9 mouse cellular contexts compared by ENCODE assay signal in the genomic region with DNA sequence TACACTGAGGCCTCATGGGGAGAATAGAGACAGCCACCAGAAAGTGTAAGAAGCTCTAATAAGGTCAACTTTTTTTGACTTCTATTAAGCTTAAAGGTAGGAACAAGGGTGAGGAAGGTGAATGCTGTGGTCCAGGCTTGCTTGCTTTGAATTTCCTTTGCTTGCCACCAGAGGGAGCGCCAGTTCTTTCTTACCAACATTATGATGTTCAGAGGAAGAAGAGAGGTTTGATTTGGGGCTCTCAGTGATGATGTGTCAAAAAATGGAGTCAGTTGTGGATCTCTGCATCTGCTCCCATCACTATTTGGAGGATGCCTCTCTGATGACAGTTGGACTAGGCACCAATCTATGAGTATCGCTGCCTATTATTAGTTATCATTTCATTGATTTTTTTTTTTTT. TPM values are rescaled to one million over a fixed set of nuclear protein-coding genes. Genes with fewer than 3 reads are reported as not detected.
DNase-seq lines count a peak whose midpoint lies in the region; ATAC-seq and TF ChIP-seq lines count a peak whose summit lies in the region.
"Had no signal": no experiment of that assay in that cellular context is flagged by ENCODE, and none has a peak within 500 bp of the region (broad histone marks: within the 10 kb centered on the region; RNA-seq: fewer than 3 reads in every experiment).

No protein-coding gene starts in this region.

- H3K4me2 ChIP-seq in heart, embryonic 12.5 days = no peak overlapping the region
- H3K4me2 ChIP-seq in neural tube, embryonic 12.5 days (replicated peaks) = no peak overlapping the region

- no peaks in the 10 kb centered on the region for H3K4me1 ChIP-seq in heart, adult 2 months (ENCODE audit: control insufficient read depth, insufficient read depth, low read length)
- H3K4me1 ChIP-seq in heart, embryonic 12.5 days (replicated peaks) = no peaks in the 10 kb centered on the region
- no peaks in the 10 kb centered on the region for H3K4me1 ChIP-seq in neural tube, embryonic 12.5 days

- TF ChIP-seq CTCF in heart, adult 2 months (IDR thresholded peaks at IDR 0.05) = peak; percentile 59

- no peak for TF ChIP-seq EP300 in heart, adult 2 months (IDR thresholded peaks at IDR 0.05; ENCODE audit: insufficient read depth, low read depth, low read length)

- H3K36me3 ChIP-seq in heart, adult 2 months (ENCODE audit: control insufficient read depth, insufficient read depth, low read length) = no peaks in the 10 kb centered on the region
- no peaks in the 10 kb centered on the region for H3K36me3 ChIP-seq in heart, embryonic 12.5 days
- H3K36me3 ChIP-seq in neural tube, embryonic 12.5 days = no peaks in the 10 kb centered on the region

- WGBS in heart, adult 2 months = 53% methylated on average over 2 of the region's 2 CpGs
- WGBS in heart, embryonic 12.5 days = 43% methylated on average over 2 of the region's 2 CpGs
- 51% methylated on average over 2 of the region's 2 CpGs for WGBS in neural tube, embryonic 12.5 days

- no peak for ATAC-seq in heart, embryonic 12.5 days (ENCODE audit: insufficient number of reproducible peaks, low FRiP score)
- peak; percentile 80; the same call in 1 of the 2 replicates for ATAC-seq in common myeloid progenitor, adult 5-6 weeks (replicated peaks; ENCODE audit: low read depth, poor library complexity, severe bottlenecking)
- ATAC-seq in neural tube, embryonic 12.5 days (ENCODE audit: low FRiP score, low read depth) = 0 out of 2 replicates have a peak, but pooled peaks have one; percentile 63

- no peak overlapping the region for H3K27ac ChIP-seq in heart, adult 2 months
- H3K27ac ChIP-seq in heart, embryonic 12.5 days (ENCODE audit: poor library complexity, severe bottlenecking) = no peak overlapping the region
- no peak overlapping the region for H3K27ac ChIP-seq in neural tube, embryonic 12.5 days

- H3K79me2 ChIP-seq in heart, adult 2 months (replicated peaks; ENCODE audit: control insufficient read depth, insufficient read depth, low read length) = no peaks in the 10 kb centered on the region

- no peaks in the 10 kb centered on the region for H3K9me3 ChIP-seq in heart, embryonic 12.5 days (replicated peaks)
- H3K9me3 ChIP-seq in neural tube, embryonic 12.5 days = no peaks in the 10 kb centered on the region

- intact Hi-C loops in heart, adult 2 months (cut with DNase I) = loop anchor here (5.0 kb wide), 1 partner anchor 208 kb away; no protein-coding TSS in a partner anchor

- no peak for DNase-seq in heart, adult 2 months
- peak; percentile 4 for DNase-seq in right cerebral cortex, adult 18-20 months
- DNase-seq in right cerebral cortex, postnatal 36 days (ENCODE audit: low spot score in 2 of 2) = no peak
- peak; percentile 41 to 52 for DNase-seq in layer of hippocampus, postnatal 10 days (ENCODE audit: low spot score in 2 of 2)
- DNase-seq in gastrocnemius, postnatal 10 days = no peak

- no peak overlapping the region for H3K9ac ChIP-seq in heart, adult 2 months (ENCODE audit: low read depth, low read length)
- no peak overlapping the region for H3K9ac ChIP-seq in heart, embryonic 12.5 days
- H3K9ac ChIP-seq in neural tube, embryonic 12.5 days = no peak overlapping the region

- no peaks in the 10 kb centered on the region for H3K27me3 ChIP-seq in heart, adult 2 months (ENCODE audit: control insufficient read depth, insufficient read depth, low read length)
- H3K27me3 ChIP-seq in heart, embryonic 12.5 days (replicated peaks) = no peaks in the 10 kb centered on the region
- H3K27me3 ChIP-seq in neural tube, embryonic 12.5 days (replicated peaks) = no peaks in the 10 kb centered on the region

- H3K4me3 ChIP-seq in heart, adult 2 months = no peak overlapping the region
- H3K4me3 ChIP-seq in heart, embryonic 12.5 days = no peak overlapping the region
- no peak overlapping the region for H3K4me3 ChIP-seq in neural tube, embryonic 12.5 days

- TF ChIP-seq POLR2A in heart, adult 2 months (IDR thresholded peaks at IDR 0.05; ENCODE audit: insufficient read depth, low read depth, low read length) = no peak

RNA-seq across cellular contexts. Expression of gene Serpinb13, which starts 33.7 kb away (rescaled TPM):
- not detected for total RNA-seq in heart, adult 2 months (2021)
- not detected in 2 replicates for polyA plus RNA-seq in heart, adult 2 months (2012; rRNA removed)
- polyA plus RNA-seq in heart, embryonic 12.5 days (2016; fragmentation: Nextera tagmentation; extraction: Ambion mirVana) = not detected in 2 replicates
- total RNA-seq in common myeloid progenitor, adult 5-6 weeks (2017) = not detected in 2 replicates
- total RNA-seq in layer of hippocampus, postnatal 10 days (2021) = not detected
- not detected in 2 replicates for polyA plus RNA-seq in neural tube, embryonic 12.5 days (2016; fragmentation: Nextera tagmentation; extraction: Ambion mirVana)
- total RNA-seq in gastrocnemius, postnatal 10 days (2021) = not detected
- total RNA-seq: layer of hippocampus, adult 18-20 months had no signal

RNA-seq across cellular contexts. Expression of gene Serpinb3a, which starts 37.6 kb away (rescaled TPM):
- not detected for total RNA-seq in heart, adult 2 months (2021)
- not detected in 2 replicates for polyA plus RNA-seq in heart, adult 2 months (2012; rRNA removed)
- polyA plus RNA-seq in heart, embryonic 12.5 days (2016; fragmentation: Nextera tagmentation; extraction: Ambion mirVana) = not detected in 2 replicates
- total RNA-seq in common myeloid progenitor, adult 5-6 weeks (2017) = not detected in 2 replicates
- not detected for total RNA-seq in layer of hippocampus, postnatal 10 days (2021)
- not detected in 2 replicates for polyA plus RNA-seq in neural tube, embryonic 12.5 days (2016; fragmentation: Nextera tagmentation; extraction: Ambion mirVana)
- total RNA-seq in gastrocnemius, postnatal 10 days (2021) = not detected
- total RNA-seq: layer of hippocampus, adult 18-20 months had no signal

Comparison
In these comparisons a context has a peak if more than half of its experiments do, and no peak if none do; other contexts are left out.
1. DNase-seq: peak in right cerebral cortex, adult 18-20 months (single experiment) and layer of hippocampus, postnatal 10 days (2 of 2); none in heart, adult 2 months (0 of 2), right cerebral cortex, postnatal 36 days (0 of 2) and gastrocnemius, postnatal 10 days (single experiment).